Mouse (Mus musculus): ENCODE results near the gene Tpbgl. TPM values are rescaled to one million over a fixed set of nuclear protein-coding genes. Genes with fewer than 3 reads are reported as not detected.

Gene Tpbgl
- polyA plus RNA-seq, 1 experiment, result 5.5 TPM

GRCm38 (mm10) chr7:99582867-99583266 lies 44.0 kb downstream of the Tpbgl start:
- Histone ChIP-seq H3K27ac (ENCODE audit: insufficient read depth, low read length) (no peak overlapping the region; the same call in 1 of the 2 replicates), H3K4me1 (ENCODE audit: control insufficient read depth, insufficient read depth, insufficient read length) (peaks cover 5% of the 10 kb centered on the region; the same call in 1 of the 2 replicates), H3K27me3 (ENCODE audit: control insufficient read depth, insufficient read depth, low read length) (no peaks in the 10 kb centered on the region), H3K36me3 (ENCODE audit: control insufficient read depth, insufficient read depth, low read length) (peaks cover 4% of the 10 kb centered on the region), H3K4me3 (ENCODE audit: extremely low read depth, insufficient read depth, insufficient read length) (no peak overlapping the region)
- WGBS, result 83% methylated on average over 4 of the region's 4 CpGs
- no peak for TF ChIP-seq CTCF (IDR thresholded peaks at IDR 0.05; ENCODE audit: extremely low read depth, insufficient read depth, insufficient read length, insufficient replicate concordance)
- no peak for TF ChIP-seq POLR2A (IDR thresholded peaks at IDR 0.05; ENCODE audit: low read depth, low read length)
- no peak for DNase-seq (ENCODE audit: low read depth in 1 of 2, low spot score in 2 of 2)

GRCm38 (mm10) chr7:99582306-99582705 lies 44.6 kb downstream of the Tpbgl start:
- 80% methylated on average over 7 of the region's 7 CpGs for WGBS
- Histone ChIP-seq H3K27ac (ENCODE audit: insufficient read depth, low read length) (no peak overlapping the region), H3K36me3 (ENCODE audit: control insufficient read depth, insufficient read depth, low read length) (peaks cover 3% of the 10 kb centered on the region; the same call in 1 of the 2 replicates), H3K27me3 (ENCODE audit: control insufficient read depth, insufficient read depth, low read length) (no peaks in the 10 kb centered on the region), H3K4me3 (ENCODE audit: extremely low read depth, insufficient read depth, insufficient read length) (no peak overlapping the region), H3K4me1 (ENCODE audit: control insufficient read depth, insufficient read depth, insufficient read length) (peaks cover 5% of the 10 kb centered on the region; the same call in 1 of the 2 replicates)
- TF ChIP-seq POLR2A (IDR thresholded peaks at IDR 0.05; ENCODE audit: low read depth, low read length) (no peak), CTCF (IDR thresholded peaks at IDR 0.05; ENCODE audit: extremely low read depth, insufficient read depth, insufficient read length, insufficient replicate concordance) (no peak)
- no peak for DNase-seq (ENCODE audit: low read depth in 1 of 2, low spot score in 2 of 2)

- 15% methylated on average over 6 of the region's 6 CpGs for WGBS
- Histone ChIP-seq H3K4me1 (ENCODE audit: control insufficient read depth, insufficient read depth, insufficient read length) (peaks cover 5% of the 10 kb centered on the region; the same call in 1 of the 2 replicates), H3K36me3 (ENCODE audit: control insufficient read depth, insufficient read depth, low read length) (peaks cover 3% of the 10 kb centered on the region; the same call in 1 of the 2 replicates), H3K27me3 (ENCODE audit: control insufficient read depth, insufficient read depth, low read length) (no peaks in the 10 kb centered on the region), H3K4me3 (ENCODE audit: extremely low read depth, insufficient read depth, insufficient read length) (no peak overlapping the region), H3K27ac (ENCODE audit: insufficient read depth, low read length) (peak overlapping the region; percentile 12; the same call in 1 of the 2 replicates)
- no peak for TF ChIP-seq POLR2A (IDR thresholded peaks at IDR 0.05; ENCODE audit: low read depth, low read length)
- no peak for TF ChIP-seq CTCF (IDR thresholded peaks at IDR 0.05; ENCODE audit: extremely low read depth, insufficient read depth, insufficient read length, insufficient replicate concordance)
- no peak for DNase-seq (ENCODE audit: low read depth in 1 of 2, low spot score in 2 of 2)
Observed at GRCm38 (mm10) chr7:99580247-99580646, 46.7 kb downstream of the Tpbgl start.

- H3K27me3 ChIP-seq (ENCODE audit: control insufficient read depth, insufficient read depth, low read length), result no peaks in the 10 kb centered on the region
- H3K36me3 ChIP-seq (ENCODE audit: control insufficient read depth, insufficient read depth, low read length), result peaks cover 3% of the 10 kb centered on the region; the same call in 1 of the 2 replicates
- peak overlapping the region; percentile 12 for H3K27ac ChIP-seq (ENCODE audit: insufficient read depth, low read length)
- peaks cover 5% of the 10 kb centered on the region; the same call in 1 of the 2 replicates for H3K4me1 ChIP-seq (ENCODE audit: control insufficient read depth, insufficient read depth, insufficient read length)
- no peak overlapping the region for H3K4me3 ChIP-seq (ENCODE audit: extremely low read depth, insufficient read depth, insufficient read length)
- DNase-seq (ENCODE audit: low read depth in 1 of 2, low spot score in 2 of 2), result no peak
- TF ChIP-seq CTCF (IDR thresholded peaks at IDR 0.05; ENCODE audit: extremely low read depth, insufficient read depth, insufficient read length, insufficient replicate concordance) (no peak), POLR2A (IDR thresholded peaks at IDR 0.05; ENCODE audit: low read depth, low read length) (no peak)
- 74% methylated on average over 16 of the region's 16 CpGs for WGBS
Observed at GRCm38 (mm10) chr7:99579491-99580190, 47.3 kb downstream of the Tpbgl start.

GRCm38 (mm10) chr7:99578246-99578645 lies 48.7 kb downstream of the Tpbgl start:
- Histone ChIP-seq H3K27me3 (ENCODE audit: control insufficient read depth, insufficient read depth, low read length) (no peaks in the 10 kb centered on the region), H3K4me3 (ENCODE audit: extremely low read depth, insufficient read depth, insufficient read length) (no peak overlapping the region), H3K4me1 (ENCODE audit: control insufficient read depth, insufficient read depth, insufficient read length) (peaks cover 5% of the 10 kb centered on the region; the same call in 1 of the 2 replicates), H3K36me3 (ENCODE audit: control insufficient read depth, insufficient read depth, low read length) (no peaks in the 10 kb centered on the region), H3K27ac (ENCODE audit: insufficient read depth, low read length) (no peak overlapping the region)
- TF ChIP-seq POLR2A (IDR thresholded peaks at IDR 0.05; ENCODE audit: low read depth, low read length) (no peak), CTCF (IDR thresholded peaks at IDR 0.05; ENCODE audit: extremely low read depth, insufficient read depth, insufficient read length, insufficient replicate concordance) (no peak)
- no peak for DNase-seq (ENCODE audit: low read depth in 1 of 2, low spot score in 2 of 2)
- 87% methylated on average over 3 of the region's 3 CpGs for WGBS

Other genes with a start within 250 kb of the Tpbgl start
- 12.0 and 14.8 TPM in 2 replicates for gene Gdpd5, start 245.7 kb downstream of the Tpbgl start, polyA plus RNA-seq (2012; rRNA removed)
- gene Klhl35, start 161.1 kb downstream of the Tpbgl start, polyA plus RNA-seq (2012; rRNA removed), result 1.3 and 2.6 TPM in 2 replicates
- gene Rps3, start 143.4 kb downstream of the Tpbgl start, polyA plus RNA-seq (2012; rRNA removed), result 324 and 363 TPM in 2 replicates
- gene Arrb1, start 91.6 kb downstream of the Tpbgl start, polyA plus RNA-seq (2012; rRNA removed), result 64.6 and 66.0 TPM in 2 replicates
- 39.1 and 45.7 TPM in 2 replicates for gene Slco2b1, start 84.2 kb upstream of the Tpbgl start, polyA plus RNA-seq (2012; rRNA removed)
- 0.15 TPM in 1 of 2 replicates, not detected in the other for gene Olfr520, start 103.2 kb upstream of the Tpbgl start, polyA plus RNA-seq (2012; rRNA removed)
- not detected in 2 replicates for gene Olfr521, start 136.4 kb upstream of the Tpbgl start, polyA plus RNA-seq (2012; rRNA removed)
- 2.4 and 3.7 TPM in 2 replicates for gene Neu3, start 201.3 kb upstream of the Tpbgl start, polyA plus RNA-seq (2012; rRNA removed)
- 0.12 TPM in 1 of 2 replicates, not detected in the other for gene Xrra1, start 232.0 kb upstream of the Tpbgl start, polyA plus RNA-seq (2012; rRNA removed)
- gene Spcs2, start 236.4 kb upstream of the Tpbgl start, polyA plus RNA-seq (2012; rRNA removed), result 17.3 and 17.7 TPM in 2 replicates